Mouse (Mus musculus): ENCODE data around the gene Styk1.
A peak's percentile ranks its signal among the peaks of the same experiment; 100 is the strongest.

The Styk1 gene

DNA sequence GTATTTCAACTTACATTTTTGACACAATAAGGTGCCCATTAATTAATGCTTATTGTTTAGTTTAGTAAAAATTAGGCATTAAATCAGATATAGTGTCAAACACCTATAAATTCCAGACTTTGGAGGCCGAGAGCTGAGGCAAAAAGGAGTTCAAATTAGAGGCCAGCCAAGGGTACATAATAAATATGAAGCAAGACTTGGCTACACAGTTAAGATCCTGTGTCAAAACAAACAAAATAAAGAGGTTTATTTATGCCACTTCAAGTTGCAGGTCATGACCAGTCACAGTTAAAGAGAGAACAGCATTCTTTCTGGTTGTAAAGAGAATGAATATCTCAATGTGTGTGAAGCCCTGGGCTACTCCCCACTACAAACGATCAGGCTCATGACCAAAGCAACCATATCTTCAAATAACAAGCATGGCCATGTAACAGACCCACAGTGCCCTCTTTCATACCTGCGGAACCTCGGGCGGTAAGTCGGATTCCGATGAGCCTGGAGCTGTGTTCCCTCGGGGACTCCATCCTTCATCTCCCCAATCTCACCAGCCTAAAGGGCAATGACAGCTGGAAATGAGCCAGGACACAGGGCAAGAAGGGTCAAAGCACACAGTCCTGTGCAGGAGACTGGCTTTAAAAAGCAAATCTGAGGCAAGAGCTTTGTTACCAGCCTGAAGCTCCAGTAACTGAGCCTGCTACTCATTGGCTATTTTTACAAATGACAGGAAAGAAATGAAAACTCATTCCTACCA, 16.6 kb upstream of the Styk1 start:
- no peak for ATAC-seq (ENCODE audit: insufficient number of reproducible peaks, low FRiP score, low TSS enrichment)

DNA sequence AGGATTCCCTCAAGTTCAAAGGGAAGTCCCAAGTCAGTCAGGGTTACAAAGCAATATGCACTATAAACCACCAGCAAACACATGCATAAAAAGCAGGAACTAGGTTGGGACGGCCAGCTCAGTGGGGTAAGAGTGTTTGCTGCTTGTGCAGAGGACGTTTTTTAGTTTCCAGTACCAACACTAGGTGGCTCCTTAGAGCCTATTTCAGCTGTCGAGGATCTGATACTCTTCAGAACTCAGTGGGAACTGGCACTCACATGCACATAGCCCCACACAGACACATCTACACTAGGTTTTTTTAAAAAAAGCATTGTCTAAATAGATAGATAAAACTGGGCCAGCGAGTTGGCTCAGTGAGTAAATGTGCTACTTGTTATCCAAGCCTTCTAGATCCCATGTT, 13.7 kb upstream of the Styk1 start:
- peak; percentile 74 for ATAC-seq (ENCODE audit: insufficient number of reproducible peaks, low FRiP score, low TSS enrichment)

DNA sequence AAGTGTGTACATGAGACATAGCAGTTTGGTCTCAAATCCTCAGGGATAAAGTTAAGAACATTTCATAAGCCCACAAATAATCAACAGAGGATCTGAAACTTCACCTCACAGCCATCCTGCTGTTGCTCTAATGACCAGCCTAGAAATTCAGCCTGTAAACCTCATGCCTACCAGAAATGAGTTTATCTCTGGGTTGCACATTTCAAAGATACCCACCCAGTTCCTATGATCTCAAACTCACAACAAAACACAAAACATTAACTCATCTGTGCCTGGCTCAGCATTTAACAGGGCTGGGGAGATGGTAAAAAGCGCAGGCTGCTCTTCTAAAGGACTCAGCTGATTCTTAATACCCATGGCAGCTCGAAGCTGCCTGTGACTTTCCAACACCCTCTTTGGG, 11.0 kb upstream of the Styk1 start:
- ATAC-seq (ENCODE audit: insufficient number of reproducible peaks, low FRiP score, low TSS enrichment), result no peak

DNA sequence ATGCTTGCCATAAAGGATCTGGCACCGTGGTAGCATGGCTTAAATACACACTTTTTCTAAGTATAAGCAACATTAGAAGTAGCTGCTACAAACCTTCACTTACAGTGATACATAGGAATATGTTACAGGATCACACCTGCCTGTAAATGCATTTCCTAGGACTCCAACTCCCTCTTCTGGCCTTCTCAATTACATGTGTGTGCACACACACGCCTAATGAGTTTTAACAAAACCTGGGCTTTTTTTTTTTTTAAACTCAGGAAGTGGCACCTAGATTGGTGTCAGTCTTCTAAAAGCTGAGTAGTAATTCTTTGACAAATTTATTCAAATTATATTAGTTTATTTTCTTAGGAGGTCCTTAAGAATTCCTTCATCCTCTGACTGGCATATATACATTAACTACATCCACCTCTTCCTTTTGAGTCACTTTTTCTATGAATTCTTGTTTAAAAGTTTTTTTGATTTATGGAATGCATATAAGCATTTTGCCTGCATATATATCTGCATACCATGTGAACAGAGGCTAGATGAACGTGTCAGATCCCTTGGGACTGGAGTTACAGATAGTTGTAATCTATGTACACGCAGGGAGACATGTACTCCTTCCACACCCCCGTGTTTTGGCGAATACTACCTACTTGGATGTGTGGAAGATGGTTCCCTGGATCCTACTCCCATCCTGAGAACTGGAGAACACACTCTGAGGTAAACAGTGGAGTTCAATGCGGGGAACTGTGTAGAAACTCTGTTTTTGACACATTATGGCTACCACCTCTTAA, 9.8 kb upstream of the Styk1 start:
- no peak for ATAC-seq (ENCODE audit: insufficient number of reproducible peaks, low FRiP score, low TSS enrichment)

DNA sequence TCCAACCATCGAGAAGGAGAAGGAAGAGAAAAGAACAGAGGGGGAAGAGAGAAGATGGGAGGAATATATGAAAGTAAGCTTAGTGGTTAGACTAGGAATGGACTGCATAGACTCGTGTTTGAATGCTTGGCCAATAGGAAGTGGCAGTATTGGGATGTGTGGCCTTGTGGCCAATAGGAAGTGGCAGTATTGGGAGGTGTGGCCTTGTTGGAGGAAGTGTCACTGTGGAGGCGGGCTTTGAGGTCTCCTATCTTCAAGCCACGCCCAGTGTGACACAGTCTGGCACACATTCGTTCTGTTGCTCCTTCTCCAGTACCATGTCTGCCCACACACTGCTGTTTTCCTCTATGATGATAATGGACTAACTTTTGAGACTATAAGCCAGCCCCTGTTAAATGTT, 7.3 kb upstream of the Styk1 start:
- no peak for ATAC-seq (ENCODE audit: insufficient number of reproducible peaks, low FRiP score, low TSS enrichment)

DNA sequence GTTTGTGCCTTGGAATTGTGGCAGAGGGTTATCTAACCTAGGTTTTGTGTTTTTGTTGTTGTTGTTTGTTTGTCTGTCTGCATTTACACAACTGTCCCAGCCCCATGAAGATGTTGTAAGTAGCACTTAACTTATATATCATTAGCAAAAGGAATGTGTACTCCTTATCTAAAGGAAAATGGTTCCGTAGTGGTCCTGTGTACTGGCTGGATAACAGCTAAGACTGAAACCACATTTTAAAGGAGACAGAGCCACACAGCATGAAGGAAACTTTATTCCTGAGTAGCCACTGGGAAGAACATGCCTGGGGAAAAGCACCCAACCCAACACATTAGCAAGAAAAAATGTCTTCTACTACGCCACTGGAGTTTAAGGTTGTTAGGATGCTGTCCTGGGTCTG, 6.1 kb upstream of the Styk1 start:
- ATAC-seq (ENCODE audit: insufficient number of reproducible peaks, low FRiP score, low TSS enrichment), result no peak

DNA sequence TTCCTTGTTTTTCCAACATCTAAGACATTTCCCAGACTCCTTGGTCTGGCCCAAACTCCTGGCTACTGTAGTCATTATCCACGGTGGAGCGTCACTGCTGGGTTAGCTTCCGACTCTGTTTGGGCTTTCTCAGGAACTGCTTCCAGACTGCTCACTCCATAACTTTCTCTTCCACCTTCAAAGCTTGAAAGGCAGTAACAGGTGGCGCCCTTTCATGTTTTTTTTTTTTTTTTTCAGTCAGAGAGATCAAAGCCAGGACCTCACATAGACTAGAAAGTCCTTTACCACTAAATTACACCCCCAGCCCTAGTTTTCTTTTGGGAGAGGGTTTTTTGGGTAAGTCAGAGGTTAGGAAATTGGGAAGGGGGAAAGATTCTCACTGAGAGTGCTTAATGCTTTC, 1.5 kb upstream of the Styk1 start:
- no peak for ATAC-seq (ENCODE audit: insufficient number of reproducible peaks, low FRiP score, low TSS enrichment)

DNA sequence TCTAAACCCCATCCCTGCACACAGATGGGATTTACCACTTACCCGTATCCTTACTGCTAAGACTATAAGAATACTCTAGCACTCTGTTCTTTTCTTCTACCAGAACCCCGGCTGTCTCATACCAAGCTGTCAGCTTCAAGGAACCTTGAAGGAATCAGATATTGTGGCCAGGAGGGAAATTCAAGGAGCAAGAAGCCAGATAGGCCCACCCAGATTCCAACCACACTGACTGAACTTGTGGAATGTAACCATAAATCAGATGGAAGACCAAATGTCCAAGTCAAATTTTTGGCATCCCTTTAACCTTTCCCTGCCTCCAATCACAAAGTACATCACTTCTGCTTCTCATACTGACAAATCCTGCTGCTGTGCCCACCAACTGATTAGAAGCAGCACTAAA, 6.4 kb downstream of the Styk1 start:
- no peak for ATAC-seq (ENCODE audit: insufficient number of reproducible peaks, low FRiP score, low TSS enrichment)

DNA sequence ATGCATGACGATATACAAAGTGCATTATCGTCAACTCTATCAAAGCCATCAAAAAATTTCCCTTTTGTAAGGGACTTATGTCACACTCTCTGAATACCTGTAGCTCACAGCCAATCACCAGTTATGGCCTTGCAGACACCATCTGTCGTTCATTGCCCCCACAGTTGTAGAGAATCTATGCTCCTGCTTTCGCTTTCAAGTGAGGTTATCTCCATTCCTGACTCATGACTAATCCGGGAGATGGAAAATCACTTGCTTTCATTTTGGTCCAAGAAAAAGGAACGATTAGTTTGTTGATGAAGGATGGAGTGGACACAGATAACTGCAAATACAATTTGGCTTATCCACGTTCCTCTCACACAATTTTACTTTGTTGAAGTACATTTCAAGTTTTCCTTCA, 9.1 kb downstream of the Styk1 start:
- no peak for ATAC-seq (ENCODE audit: insufficient number of reproducible peaks, low FRiP score, low TSS enrichment)

DNA sequence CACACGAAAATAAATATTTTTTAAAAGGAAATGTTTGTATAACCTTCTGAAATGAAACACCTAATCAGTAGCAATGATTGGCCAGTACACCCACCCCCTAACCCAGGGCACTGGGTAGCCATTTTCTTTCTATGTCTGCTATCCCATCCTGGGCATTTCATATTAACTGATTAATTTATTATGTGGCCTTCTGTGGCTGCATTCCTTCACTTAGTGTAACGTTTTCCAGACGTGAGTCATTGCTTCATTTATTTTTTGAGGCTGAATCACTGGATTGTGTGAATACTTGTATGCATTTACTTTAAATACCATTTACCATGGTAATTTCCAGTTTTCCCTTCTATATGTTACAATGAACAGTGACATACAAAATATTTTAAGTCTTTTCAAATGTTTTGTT, 13.3 kb downstream of the Styk1 start:
- ATAC-seq (ENCODE audit: insufficient number of reproducible peaks, low FRiP score, low TSS enrichment), result no peak

DNA sequence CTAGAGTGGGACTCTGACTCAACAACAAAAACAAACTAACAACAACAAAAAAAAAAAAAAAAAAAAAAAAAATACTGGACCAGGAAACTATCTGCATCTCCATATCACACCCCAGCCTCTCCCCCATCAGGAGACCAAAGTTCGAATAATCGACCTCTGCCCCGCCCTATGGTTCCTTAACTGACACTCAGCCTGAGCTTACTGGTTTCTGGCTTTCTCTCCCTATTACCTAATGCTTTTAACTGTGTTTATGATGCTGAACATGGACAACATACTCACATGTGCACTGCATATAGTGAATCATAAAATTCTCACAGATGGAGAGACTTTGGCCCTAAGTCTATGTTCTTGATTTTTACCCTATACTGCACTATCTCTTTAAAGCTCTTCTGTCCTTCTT, 14.1 kb downstream of the Styk1 start:
- ATAC-seq (ENCODE audit: insufficient number of reproducible peaks, low FRiP score, low TSS enrichment), result no peak

DNA sequence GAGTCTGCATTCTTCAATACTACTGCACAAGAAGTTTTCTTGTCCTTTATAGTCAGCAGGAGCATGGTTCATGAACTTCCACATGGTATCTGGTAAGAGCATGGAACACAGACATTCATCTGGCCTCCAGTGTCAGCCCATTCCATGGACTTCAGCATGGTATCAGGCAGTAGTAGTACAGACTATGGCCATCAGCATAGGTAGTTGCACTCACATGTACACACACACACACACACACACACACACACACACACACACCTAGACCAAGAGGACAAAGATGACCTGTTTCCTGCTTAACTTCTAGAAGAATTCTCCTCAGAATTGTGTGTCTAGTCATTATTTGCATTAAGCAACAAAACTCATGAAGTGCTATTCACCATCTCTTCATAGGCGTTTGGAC, 14.6 kb downstream of the Styk1 start:
- no peak for ATAC-seq (ENCODE audit: insufficient number of reproducible peaks, low FRiP score, low TSS enrichment)

DNA sequence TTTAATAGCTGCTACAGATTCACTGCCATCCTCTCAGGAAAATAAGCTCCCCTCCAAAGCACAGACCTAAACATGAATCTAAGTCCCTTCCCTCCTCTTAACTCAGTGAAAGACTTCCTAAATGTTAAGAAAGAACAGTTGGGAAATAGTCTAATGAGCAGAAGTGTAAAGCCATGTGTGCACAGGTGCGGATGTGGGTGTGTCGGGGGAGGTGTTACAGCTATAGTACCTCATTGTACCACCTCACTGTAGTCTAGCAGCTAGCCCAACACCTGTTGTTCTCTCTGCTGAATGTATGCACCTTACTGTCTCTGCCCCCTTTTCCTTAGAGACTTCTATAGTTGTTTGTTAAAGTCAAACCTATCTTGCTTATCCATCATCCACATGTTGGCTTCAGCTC, 26.3 kb downstream of the Styk1 start:
- ATAC-seq (ENCODE audit: insufficient number of reproducible peaks, low FRiP score, low TSS enrichment), result no peak

DNA sequence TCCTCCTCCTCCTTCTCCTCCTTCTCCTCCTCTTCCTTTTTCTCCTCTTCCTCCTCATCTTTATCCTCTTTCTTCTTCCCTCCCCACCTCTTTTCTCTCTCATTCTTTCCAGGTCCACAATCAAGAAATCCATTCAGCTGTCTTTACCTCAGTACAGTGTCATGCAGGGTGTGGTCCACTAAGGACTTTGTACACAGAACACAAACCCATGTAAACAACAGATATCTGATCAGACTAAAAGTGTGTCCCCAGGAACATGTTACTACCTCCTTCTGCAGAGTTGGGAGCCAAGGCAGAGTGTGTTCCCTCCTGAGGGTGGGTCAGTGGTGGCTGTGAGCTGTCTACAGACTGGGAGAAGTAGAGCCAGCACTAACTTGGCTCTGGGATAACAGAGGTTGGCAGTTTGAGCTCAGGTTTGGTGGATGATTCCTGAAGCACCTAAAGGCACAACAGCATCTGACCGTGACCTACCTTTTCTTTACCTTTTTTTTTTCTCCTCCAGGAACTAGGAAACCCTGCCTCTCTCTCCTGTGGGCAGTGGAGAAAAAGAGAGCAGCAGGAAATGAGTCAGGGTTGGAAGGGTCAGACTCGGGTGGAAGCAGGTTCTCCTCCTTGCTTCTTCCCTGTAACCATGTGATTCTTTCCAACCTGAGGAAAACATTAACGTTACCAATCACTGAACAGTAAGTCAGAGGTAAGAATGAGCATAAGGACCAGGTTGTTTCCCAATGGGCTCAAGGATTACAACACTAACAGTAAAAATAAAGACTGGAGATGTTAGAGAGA, 31.4 kb downstream of the Styk1 start:
- no peak for ATAC-seq (ENCODE audit: insufficient number of reproducible peaks, low FRiP score, low TSS enrichment)

DNA sequence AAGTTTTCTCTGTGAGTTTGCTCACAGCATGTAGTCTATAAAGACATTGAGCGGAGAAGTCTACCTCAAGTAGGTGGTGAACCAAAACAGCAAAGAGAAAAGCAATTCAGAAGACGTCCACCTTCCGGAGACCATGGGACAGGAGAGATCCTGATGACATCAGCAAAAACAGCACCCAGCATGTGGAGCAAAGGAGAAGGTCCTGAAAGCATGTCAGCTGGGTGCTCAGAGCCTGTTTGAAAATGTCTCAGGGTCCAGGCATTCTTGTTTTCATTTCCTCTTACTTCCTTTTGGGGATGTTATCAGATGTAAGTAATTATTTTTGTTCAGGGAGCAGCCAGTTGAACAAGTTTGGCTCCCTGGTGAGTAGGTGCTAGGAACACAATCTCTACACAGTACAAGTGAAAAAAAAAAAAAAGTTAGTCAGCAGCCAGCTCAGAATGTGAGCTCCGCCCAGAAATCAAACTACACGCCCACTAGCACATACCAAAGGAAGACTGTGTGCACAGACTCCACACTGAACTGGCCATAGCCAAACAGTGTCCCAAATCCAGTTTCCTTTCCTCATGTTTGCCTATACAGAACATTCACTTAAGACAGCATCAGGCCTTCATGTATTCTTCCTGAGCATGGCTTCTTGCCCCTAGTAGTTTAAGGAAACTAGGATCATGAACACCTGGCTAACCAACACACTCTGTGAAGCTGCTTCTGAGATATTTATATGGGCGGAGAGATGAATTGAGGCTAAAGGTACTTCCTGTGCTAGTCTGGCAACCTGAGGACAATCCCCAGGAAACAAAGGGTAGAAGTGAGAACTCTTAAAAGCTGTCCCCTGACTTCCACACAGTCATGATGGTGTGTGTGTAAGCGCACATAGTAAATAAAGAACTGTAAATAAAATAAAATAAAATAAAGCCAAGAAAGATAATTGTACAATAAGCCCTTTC, 37.0 kb downstream of the Styk1 start:
- no peak for ATAC-seq (ENCODE audit: insufficient number of reproducible peaks, low FRiP score, low TSS enrichment)

DNA sequence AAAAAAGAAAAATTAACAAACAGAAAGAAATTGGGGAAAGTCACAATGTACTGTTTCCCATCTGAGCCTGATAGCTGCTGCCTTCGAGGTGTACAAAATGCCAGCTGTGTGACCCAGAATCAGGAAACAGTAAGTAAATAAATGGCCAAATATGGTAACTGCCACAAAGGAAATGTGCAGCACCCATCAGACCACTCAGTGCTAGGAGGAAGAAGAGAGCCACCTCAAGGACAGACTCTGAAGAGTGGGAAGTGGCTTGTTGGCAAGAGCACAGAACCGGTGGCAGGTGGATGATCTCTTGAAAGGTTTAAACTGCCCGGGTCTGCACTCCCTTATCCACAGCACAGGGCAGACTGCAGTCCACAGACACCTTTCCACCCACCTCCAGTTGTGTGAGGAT, 45.4 kb downstream of the Styk1 start:
- ATAC-seq (ENCODE audit: insufficient number of reproducible peaks, low FRiP score, low TSS enrichment), result no peak

DNA sequence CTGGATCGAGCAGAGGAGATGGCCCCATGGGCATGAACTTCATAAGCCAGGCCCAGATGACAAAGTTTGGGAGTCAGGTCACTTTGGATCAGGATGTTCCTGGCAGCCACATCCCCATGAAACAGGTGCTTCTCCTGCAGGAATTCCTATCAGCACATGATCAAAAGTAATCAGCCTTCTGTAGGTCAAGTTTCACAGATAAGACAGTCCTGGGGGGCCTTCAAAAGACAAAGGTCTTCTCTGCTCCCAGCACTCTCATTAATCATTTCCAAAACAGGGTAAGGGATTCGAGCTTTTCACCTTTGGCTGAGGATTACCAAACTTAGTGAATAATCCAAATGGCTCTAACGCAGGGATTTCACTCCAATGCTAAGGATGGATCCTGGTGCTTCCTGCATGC, 48.6 kb downstream of the Styk1 start:
- ATAC-seq (ENCODE audit: insufficient number of reproducible peaks, low FRiP score, low TSS enrichment), result no peak

DNA sequence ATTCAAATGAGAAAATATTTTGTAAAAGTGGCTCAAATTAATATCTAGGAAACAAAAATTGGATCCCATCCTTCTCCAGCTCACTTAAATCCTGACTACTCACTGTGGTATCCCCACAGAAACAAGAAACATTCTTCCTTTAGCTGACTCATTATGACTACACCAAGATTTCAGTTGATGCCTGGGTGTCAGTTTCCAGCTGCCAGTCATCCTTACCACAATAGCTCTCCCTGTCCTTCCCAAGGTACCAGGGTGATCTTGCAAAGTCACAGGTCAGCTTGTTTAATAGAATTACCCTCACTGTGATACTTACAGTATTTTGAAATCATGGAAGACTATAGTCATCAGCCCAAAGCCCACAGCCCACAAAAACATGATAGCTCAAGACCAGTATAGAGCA, 54.9 kb downstream of the Styk1 start:
- ATAC-seq (ENCODE audit: insufficient number of reproducible peaks, low FRiP score, low TSS enrichment), result no peak

DNA sequence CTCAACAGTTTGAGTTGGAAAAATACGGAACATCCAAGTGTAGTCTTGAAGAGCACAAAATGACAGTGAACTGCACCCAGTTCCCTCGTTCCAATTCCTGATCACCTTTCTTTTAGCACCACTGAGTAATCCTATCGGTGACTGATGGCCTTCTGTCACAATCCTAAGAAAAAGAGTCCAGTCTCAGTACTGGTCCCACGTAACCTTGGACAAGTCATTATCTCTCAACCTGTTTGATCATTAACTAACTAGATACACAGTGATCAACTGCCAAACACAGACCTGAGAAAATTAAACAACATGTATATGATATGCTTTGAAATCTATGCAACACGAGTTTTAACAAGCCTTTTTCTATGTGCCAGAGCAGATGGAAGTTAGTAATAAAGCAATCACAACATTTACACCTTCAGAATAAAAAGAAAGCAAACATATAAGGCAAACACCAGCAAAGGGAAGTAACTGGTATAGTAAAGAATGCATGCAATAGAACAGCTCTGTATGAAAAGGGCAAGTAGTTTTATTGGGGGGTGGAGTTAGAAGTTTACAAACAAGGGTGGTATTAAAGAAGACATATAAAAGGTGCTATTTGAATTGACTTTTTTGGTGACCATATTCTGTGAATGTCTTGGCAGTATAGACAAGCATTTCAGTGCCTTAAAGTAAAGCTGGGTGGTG, 58.8 kb downstream of the Styk1 start:
- ATAC-seq (ENCODE audit: insufficient number of reproducible peaks, low FRiP score, low TSS enrichment), result no peak

DNA sequence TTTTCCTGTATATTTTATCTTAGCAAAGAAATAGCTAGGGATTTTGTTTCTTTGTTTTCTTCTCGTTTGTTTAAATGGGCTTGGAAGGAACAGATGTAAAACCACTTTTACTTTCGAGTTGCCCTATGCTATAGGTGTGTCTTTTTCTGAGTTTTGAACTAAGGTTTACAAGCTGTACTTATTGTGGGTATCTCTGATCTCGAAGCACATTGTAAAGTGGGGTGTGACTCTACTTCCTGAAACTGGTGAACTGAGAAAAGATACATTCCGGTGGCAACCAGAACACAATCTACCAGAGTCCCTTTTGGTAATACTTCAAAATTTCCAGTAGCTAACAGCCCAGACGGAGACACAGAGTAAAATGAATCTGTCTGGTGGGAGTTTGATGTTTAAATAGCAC, 59.5 kb downstream of the Styk1 start:
- ATAC-seq (ENCODE audit: insufficient number of reproducible peaks, low FRiP score, low TSS enrichment), result no peak

Data from cerebellum, adult (tissue).